Mouse (Mus musculus): ENCODE measurements around the gene Tbx5.

GRCm38 (mm10) chr5:119885595-119885994, 53.1 kb downstream of the Tbx5 start:
- TF ChIP-seq POLR2A (IDR thresholded peaks at IDR 0.05; ENCODE audit: extremely low read depth, insufficient read depth, low read length) (no peak), CTCF (IDR thresholded peaks at IDR 0.05; ENCODE audit: low read depth, low read length) (no peak)
